Mouse (Mus musculus) bone marrow, adult 2 months (tissue): ENCODE data around the gene Ascl2. TPM values are rescaled to one million over a fixed set of nuclear protein-coding genes. Genes with fewer than 3 reads are reported as not detected.
A peak's percentile ranks its signal among the peaks of the same experiment; 100 is the strongest.

Source experiments
- H3K27ac ChIP-seq: fragments of 200-500 bp; 2 replicates; pipeline ENCODE4 v1.5.1; 2012; ENCODE audit warnings: low read depth, mild to moderate bottlenecking, control low read depth, inconsistent platforms, low read length; ENCODE audit not compliant: control insufficient read depth, poor library complexity, insufficient read depth
- H3K4me1 ChIP-seq: fragments of 200-500 bp; 2 replicates; pipeline ENCODE4 v1.6.1; 2011; ENCODE audit warnings: low read length; ENCODE audit not compliant: control insufficient read depth, insufficient read depth
- H3K4me3 ChIP-seq: fragments of 200-500 bp; replicated peaks from 2 replicates; pipeline ENCODE3; 2011; ENCODE audit warnings: mild to moderate bottlenecking, low read depth, low read length, control low read depth; ENCODE audit not compliant: control insufficient read depth
- CTCF ChIP-seq: fragments of 200-500 bp; IDR thresholded peaks from 2 replicates; pipeline ENCODE4 v1.5.1; 2011; ENCODE audit warnings: low read length, control low read depth; ENCODE audit not compliant: control insufficient read depth, insufficient read depth
- POLR2A ChIP-seq: fragments of 200-500 bp; IDR thresholded peaks from 2 replicates; pipeline ENCODE4 v1.6.1; 2011; ENCODE audit warnings: low read depth, mild to moderate bottlenecking, control low read depth, low read length, borderline replicate concordance; ENCODE audit not compliant: control insufficient read depth
- WGBS: fragments of 180-500 bp; shearing (Covaris S2); methylation state at CpG from one replicate; pipeline ENCODE4 v1.1.7; 2018; 5-methylcytosine and 5-hydroxymethylcytosine counted together
- polyA plus RNA-seq: library from polyadenylated mRNA; stranded (reverse); fragments of >200 nt; gene quantifications from 2 replicates; pipeline ENCODE4 v1.2.4, GENCODE M21; 2011; ENCODE audit warnings: low replicate concordance; ENCODE audit not compliant: missing spikeins, insufficient read depth, insufficient read length

The Ascl2 gene
- polyA plus RNA-seq, 1 experiment = not detected

DNA sequence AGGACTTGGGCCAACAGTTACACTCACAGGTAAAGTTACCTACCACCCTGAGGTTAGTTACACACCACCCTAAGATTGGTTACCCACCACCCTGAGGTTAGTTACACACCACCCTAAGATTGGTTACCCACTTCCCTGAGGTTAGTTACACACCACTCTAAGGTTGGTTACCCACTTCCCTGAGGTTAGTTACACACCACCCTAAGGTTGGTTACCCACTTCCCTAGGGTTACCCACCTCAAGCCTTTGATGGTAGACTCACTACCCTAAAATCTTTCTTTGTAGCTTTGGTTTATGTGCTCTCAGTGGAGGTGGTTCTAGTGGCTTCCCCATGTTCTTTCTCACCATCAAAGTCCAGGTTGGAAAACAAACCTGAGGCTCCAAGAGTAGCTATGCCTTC, 25.9 kb upstream of the Ascl2 start:
- Histone ChIP-seq H3K4me1 (peaks cover 3% of the 10 kb centered on the region; the same call in 1 of the 2 replicates), H3K27ac (no peak overlapping the region)
- TF ChIP-seq POLR2A = no peak
- TF ChIP-seq CTCF = no peak

DNA sequence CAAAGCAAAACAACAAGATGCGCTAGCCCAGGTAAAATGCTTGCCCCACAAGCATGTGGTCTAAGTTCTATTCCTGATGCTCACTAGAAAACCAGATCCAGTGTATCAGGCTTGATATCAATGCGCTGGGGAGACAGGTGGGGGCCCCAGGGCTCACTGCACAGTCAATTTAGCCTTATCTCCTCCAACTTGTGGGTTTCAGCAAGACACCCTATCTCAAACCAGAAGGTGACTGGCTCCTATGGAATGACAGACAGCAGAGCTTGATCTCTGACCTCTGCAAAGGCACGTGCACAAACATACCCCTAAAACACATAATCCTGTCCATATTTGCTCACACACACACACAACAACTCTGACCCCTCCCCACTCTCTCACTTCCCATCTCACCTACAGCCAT, 18.7 kb upstream of the Ascl2 start:
- H3K4me3 ChIP-seq = no peak overlapping the region
- WGBS = 74% methylated on average over 3 of the region's 3 CpGs
- H3K27ac ChIP-seq = no peak overlapping the region
- TF ChIP-seq POLR2A = no peak
- TF ChIP-seq CTCF = no peak
- H3K4me1 ChIP-seq = no peaks in the 10 kb centered on the region

More for the DNA sequence above, 25.9 kb upstream of the Ascl2 start:
- no peak overlapping the region for H3K4me3 ChIP-seq

DNA sequence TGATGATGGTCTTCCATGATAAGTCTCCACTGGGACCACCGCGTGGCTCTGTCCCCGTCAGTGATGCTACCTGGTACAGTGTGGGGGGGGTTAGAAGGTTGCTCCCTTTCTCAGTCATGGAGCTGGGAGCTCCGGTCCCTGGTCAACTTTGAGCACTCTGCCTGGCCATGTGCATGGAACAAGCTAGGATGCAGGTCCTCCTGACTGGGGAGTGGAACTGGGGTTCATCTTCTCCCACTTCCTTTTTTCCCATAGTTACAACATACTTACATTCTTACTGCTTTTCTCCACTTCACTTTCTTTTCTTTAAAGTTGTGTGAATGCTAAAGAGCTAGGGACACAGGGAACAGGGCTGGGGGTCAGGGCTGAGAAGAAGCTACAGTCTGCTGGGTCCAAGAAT, 16.1 kb upstream of the Ascl2 start:
- no peaks in the 10 kb centered on the region for H3K4me1 ChIP-seq
- no peak for TF ChIP-seq POLR2A
- no peak for TF ChIP-seq CTCF
- no peak overlapping the region for H3K27ac ChIP-seq
- no peak overlapping the region for H3K4me3 ChIP-seq
- WGBS = 86% methylated on average over 4 of the region's 4 CpGs

DNA sequence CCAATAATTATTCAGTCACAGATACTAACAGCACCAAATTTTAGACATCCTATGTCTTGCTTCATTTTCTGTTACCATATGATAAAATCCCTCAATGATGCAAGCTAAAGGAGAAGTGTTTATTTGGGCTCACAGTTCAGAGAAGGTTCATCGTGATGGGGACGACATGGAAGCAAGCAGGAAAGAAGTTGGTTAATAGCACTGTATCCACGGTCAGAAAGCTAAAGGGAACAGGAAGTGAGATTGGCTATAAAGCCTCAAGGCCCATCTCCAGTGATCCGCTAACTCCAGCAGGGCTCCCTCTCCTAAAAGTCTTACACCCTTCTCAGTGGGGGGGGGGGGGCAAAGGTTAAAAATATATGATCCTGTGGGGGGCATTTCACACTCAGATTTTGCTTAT, 12.8 kb upstream of the Ascl2 start:
- Histone ChIP-seq H3K4me3 (no peak overlapping the region), H3K27ac (no peak overlapping the region), H3K4me1 (no peaks in the 10 kb centered on the region)
- WGBS = 38% methylated on average over 4 of the region's 4 CpGs
- TF ChIP-seq CTCF (no peak), POLR2A (no peak)

DNA sequence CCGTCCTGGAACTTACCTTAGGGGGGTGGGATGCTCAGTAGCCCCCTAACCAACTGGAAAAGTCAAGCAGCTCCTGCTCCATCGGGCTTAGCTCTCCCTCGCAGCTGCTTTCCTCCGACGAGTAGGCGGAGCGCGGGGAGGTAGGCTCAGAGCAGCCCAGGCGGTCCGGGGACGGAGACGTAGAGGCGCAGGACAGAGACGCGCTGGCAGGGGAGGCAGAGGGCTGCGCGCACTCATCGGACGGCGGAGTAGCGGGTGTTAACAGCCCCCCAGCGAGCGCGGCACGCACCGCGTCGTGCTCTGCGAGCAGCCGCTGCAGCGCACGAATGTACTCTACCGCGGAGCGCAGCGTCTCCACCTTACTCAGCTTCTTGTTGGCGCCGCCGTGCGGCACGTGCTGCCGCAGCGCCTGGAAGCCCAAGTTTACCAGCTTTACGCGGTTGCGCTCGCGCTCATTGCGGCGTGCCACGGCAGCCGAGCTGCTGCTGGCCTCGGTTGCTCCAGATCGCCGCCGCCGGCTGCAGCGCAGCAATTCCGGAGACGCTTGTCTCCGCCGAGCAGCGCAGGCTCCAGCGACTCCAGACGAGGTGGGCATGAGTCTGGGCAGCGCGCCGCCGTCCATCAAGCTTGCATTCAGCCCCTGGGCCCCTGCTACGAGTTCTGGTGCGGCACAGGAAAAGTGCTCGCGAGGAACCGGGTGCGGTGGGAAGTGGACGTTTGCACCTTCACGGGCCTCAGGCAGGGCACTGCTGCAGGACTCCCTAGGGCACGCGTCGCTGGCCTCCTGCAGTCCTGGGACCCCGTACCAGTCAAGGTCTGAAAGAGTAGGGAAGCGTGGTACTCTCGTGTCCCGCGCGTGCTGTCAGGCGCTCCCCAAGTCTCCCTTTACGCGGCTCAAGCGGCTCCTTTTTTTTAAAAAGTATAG, 918 bp downstream of the Ascl2 start:
- H3K27ac ChIP-seq = peak overlapping the region; percentile 75
- WGBS = under 1% methylated on average over 90 of the region's 90 CpGs

DNA sequence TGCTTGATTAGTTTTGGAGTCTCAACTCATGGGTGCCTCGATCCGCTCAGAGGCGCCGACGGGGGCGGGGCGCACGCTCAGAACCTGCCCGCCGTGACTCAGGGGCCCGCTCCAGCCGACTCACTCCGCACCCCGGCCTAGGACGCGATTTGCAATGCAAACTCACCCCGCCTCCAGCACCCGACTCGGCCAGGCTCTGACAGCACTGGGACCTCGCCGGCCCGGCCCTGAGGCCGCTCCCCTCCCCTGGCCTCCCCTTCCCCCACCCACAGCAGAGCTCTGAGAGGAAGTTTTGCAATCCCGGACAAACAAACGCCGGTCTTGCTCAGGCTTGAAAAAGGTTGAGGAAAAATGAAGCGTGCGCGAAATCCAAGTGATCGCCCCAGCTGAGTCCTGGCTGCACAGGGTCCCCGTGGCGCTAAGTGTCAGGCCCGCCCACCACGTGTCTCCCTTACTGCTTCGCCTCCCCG, 1.6 kb downstream of the Ascl2 start:
- Histone ChIP-seq H3K4me3 (peak overlapping the region; percentile 53), H3K4me1 (peaks cover 6% of the 10 kb centered on the region), H3K27ac (peak overlapping the region; percentile 75)
- TF ChIP-seq POLR2A = no peak
- no peak for TF ChIP-seq CTCF
- WGBS = under 1% methylated on average over 36 of the region's 36 CpGs

More for the DNA sequence above, 918 bp downstream of the Ascl2 start:
- peaks cover 6% of the 10 kb centered on the region for H3K4me1 ChIP-seq
- TF ChIP-seq CTCF = no peak
- no peak for TF ChIP-seq POLR2A
- H3K4me3 ChIP-seq = peak overlapping the region; percentile 53

DNA sequence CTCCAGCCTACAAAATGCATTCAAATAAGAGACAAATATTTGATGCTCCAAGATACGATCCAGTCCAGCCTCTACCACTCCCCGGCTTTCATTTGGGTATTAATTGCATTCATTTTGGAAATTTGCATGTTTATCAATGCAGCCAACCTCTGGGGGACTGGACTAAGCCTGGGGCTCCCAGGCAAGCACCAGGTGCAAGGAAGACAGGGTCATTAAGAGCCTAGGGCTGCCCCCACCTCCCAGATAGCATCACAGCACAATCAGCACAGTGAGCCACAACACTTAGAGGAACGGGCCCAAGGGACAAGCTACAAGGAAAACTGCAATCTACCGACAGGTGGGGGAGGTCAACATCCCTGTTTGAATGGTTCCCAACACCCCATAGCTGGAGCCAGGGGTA, 9.3 kb downstream of the Ascl2 start:
- Histone ChIP-seq H3K4me1 (peaks cover 3% of the 10 kb centered on the region; the same call in 1 of the 2 replicates), H3K4me3 (no peak overlapping the region), H3K27ac (no peak overlapping the region)
- TF ChIP-seq POLR2A (no peak), CTCF (no peak)
- 73% methylated on average over 4 of the region's 4 CpGs for WGBS

DNA sequence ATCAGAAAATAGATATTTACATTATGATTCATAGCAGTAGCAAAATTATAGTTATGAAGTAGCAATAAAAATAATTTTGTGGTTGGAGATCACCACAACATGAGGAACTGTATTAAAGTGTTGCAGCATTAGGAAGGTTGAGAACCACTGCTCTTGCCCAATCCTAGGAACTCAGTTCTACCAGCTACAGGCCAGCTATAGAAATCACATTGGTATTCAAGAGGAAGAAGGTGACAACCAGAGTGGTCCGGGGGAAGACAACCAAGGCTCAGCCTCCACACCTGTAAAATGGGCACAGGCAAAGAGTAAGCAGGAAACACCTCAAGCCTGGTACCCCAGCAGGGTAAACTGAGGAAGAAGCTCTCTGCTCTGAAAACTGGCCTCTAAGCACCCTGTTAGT, 10.2 kb downstream of the Ascl2 start:
- 32% methylated on average over 1 of the region's 1 CpGs for WGBS
- H3K4me1 ChIP-seq = peaks cover 3% of the 10 kb centered on the region; the same call in 1 of the 2 replicates
- H3K27ac ChIP-seq = no peak overlapping the region
- TF ChIP-seq CTCF = no peak
- TF ChIP-seq POLR2A = no peak
- no peak overlapping the region for H3K4me3 ChIP-seq
